7 mouse cellular contexts compared by ENCODE assay signal in the genomic region with DNA sequence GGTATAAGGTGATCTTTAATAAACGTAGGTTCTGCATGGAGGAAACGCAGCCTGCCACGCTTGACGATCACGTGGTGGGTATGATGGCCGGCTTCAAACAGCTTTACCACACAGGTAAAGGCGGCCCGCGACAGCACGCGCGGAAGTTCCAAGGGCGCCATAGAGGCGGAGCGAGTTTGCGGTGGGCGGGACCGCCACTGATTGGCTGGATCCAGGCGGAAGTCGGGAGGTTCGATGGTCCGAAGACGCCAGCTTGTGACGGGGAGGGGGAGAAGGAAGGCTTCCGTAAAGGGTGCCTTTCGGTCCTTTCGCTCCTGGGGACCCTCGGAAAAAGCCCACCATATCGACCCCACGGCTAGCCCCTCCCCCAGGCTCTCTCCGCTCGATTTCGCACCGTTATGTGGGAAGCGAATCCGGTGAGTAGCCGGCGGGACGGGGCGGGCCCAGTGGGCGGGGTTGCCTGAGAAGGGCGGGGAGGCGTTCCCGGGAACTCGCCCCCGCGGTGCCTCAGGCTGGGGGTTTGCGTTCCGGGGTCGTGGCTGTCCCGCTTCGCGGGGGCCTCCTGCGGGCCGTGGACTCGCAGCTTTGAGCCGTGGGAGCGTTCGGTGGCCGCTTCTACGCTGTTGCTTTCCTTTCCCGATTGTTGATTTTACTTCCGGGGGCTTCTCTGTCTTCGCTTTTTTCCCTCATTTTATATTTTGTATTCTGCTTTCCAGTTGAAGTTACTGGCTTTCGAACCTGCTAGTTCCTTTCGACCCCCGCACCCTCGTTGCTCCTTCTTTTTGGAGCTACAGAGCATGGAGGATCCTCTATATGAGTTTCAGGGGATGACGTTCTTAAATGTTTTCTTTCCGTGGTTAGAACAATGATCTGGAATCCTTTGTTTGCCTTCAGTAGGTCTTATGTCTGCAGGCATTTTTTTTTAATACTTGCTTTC. TPM values are rescaled to one million over a fixed set of nuclear protein-coding genes. Genes with fewer than 3 reads are reported as not detected.
A peak's percentile ranks its signal among the peaks of the same experiment; 100 is the strongest.
DNase-seq lines count a peak whose midpoint lies in the region; ATAC-seq and TF ChIP-seq lines count a peak whose summit lies in the region.

No protein-coding gene starts in this region.

- peaks cover 8% of the 10 kb centered on the region; the same call in 1 of the 2 replicates for H3K4me1 ChIP-seq in embryonic facial prominence, embryonic 12.5 days
- peaks cover 5% of the 10 kb centered on the region; the same call in 1 of the 2 replicates for H3K4me1 ChIP-seq in kidney, adult 2 months (ENCODE audit: control insufficient read depth, insufficient read depth, low read length)
- peaks cover 6% of the 10 kb centered on the region for H3K4me1 ChIP-seq in limb, embryonic 12.5 days (replicated peaks)
- peaks cover 30% of the 10 kb centered on the region for H3K4me1 ChIP-seq in midbrain, embryonic 15.5 days
- no peaks in the 10 kb centered on the region; the same call in 1 of the 2 replicates for H3K4me1 ChIP-seq in spleen, adult 2 months (ENCODE audit: control insufficient read depth, insufficient read depth, insufficient read length)

- H3K9me3 ChIP-seq in embryonic facial prominence, embryonic 12.5 days, result no peaks in the 10 kb centered on the region
- no peaks in the 10 kb centered on the region for H3K9me3 ChIP-seq in limb, embryonic 12.5 days
- H3K9me3 ChIP-seq in midbrain, embryonic 15.5 days, result no peaks in the 10 kb centered on the region

- peak overlapping the region; percentile 65 for H3K9ac ChIP-seq in embryonic facial prominence, embryonic 12.5 days
- peak overlapping the region; percentile 77 for H3K9ac ChIP-seq in limb, embryonic 12.5 days (replicated peaks)
- peak overlapping the region; percentile 60 for H3K9ac ChIP-seq in midbrain, embryonic 15.5 days

- peak; percentile 93 for DNase-seq in adrenal gland, postnatal 25 days
- peak; percentile 95 to 97 for DNase-seq in heart, adult 18-20 months
- peak; percentile 96 for DNase-seq in kidney, adult 2 months
- peak; percentile 87 to 94 for DNase-seq in spleen, adult 2 months (ENCODE audit: low read depth in 1 of 2, low spot score in 2 of 2)

- no peaks in the 10 kb centered on the region for H3K36me3 ChIP-seq in embryonic facial prominence, embryonic 12.5 days
- H3K36me3 ChIP-seq in kidney, adult 2 months (ENCODE audit: control insufficient read depth, insufficient read depth, low read length), result no peaks in the 10 kb centered on the region
- no peaks in the 10 kb centered on the region for H3K36me3 ChIP-seq in limb, embryonic 12.5 days
- H3K36me3 ChIP-seq in midbrain, embryonic 15.5 days (replicated peaks), result no peaks in the 10 kb centered on the region
- no peaks in the 10 kb centered on the region for H3K36me3 ChIP-seq in spleen, adult 2 months (ENCODE audit: control insufficient read depth, insufficient read depth, low read length)

- under 1% methylated on average over 70 of the region's 70 CpGs for WGBS in embryonic facial prominence, embryonic 12.5 days
- under 1% methylated on average over 70 of the region's 70 CpGs for WGBS in kidney, adult 2 months
- WGBS in limb, embryonic 12.5 days, result under 1% methylated on average over 70 of the region's 70 CpGs
- WGBS in midbrain, embryonic 15.5 days, result under 1% methylated on average over 65 of the region's 70 CpGs
- under 1% methylated on average over 70 of the region's 70 CpGs for WGBS in spleen, adult 2 months

- H3K27me3 ChIP-seq in embryonic facial prominence, embryonic 12.5 days, result 0 out of 2 replicates have a peak, but pooled peaks cover 2% of the 10 kb centered on the region
- H3K27me3 ChIP-seq in kidney, adult 2 months (replicated peaks; ENCODE audit: control insufficient read depth, insufficient read depth, low read length), result no peaks in the 10 kb centered on the region
- H3K27me3 ChIP-seq in limb, embryonic 12.5 days, result peaks cover 11% of the 10 kb centered on the region; the same call in 1 of the 2 replicates
- no peaks in the 10 kb centered on the region for H3K27me3 ChIP-seq in midbrain, embryonic 15.5 days (replicated peaks)
- H3K27me3 ChIP-seq in spleen, adult 2 months (ENCODE audit: control insufficient read depth, insufficient read depth, low read length), result no peaks in the 10 kb centered on the region

- TF ChIP-seq POLR2A in kidney, adult 2 months (IDR thresholded peaks at IDR 0.05; ENCODE audit: low read depth, low read length), result peak; percentile 46
- peak; percentile 36 for TF ChIP-seq POLR2A in spleen, adult 2 months (IDR thresholded peaks at IDR 0.05; ENCODE audit: low read depth, low read length)

- TF ChIP-seq CTCF in kidney, adult 2 months (conservative IDR thresholded peaks at IDR 0.05; ENCODE audit: insufficient read depth, insufficient read length, low read depth, low read length), result no peak
- no peak for TF ChIP-seq CTCF in spleen, adult 2 months (IDR thresholded peaks at IDR 0.05; ENCODE audit: extremely low read depth, insufficient read depth, insufficient read length, insufficient replicate concordance)

- peak overlapping the region; percentile 60 for H3K4me3 ChIP-seq in embryonic facial prominence, embryonic 12.5 days
- peak overlapping the region; percentile 96 for H3K4me3 ChIP-seq in kidney, adult 2 months (ENCODE audit: insufficient read depth, low read depth, low read length)
- H3K4me3 ChIP-seq in limb, embryonic 12.5 days (replicated peaks), result peak overlapping the region; percentile 71
- H3K4me3 ChIP-seq in midbrain, embryonic 15.5 days, result peak overlapping the region; percentile 63
- H3K4me3 ChIP-seq in spleen, adult 2 months (ENCODE audit: extremely low read depth, insufficient read depth, insufficient read length), result peak overlapping the region; percentile 88

- peak overlapping the region; percentile 91 for H3K27ac ChIP-seq in embryonic facial prominence, embryonic 12.5 days
- peak overlapping the region; percentile 86 for H3K27ac ChIP-seq in kidney, adult 2 months (ENCODE audit: insufficient read depth, low read depth, low read length)
- peak overlapping the region; percentile 94 for H3K27ac ChIP-seq in limb, embryonic 12.5 days
- peak overlapping the region; percentile 94 for H3K27ac ChIP-seq in midbrain, embryonic 15.5 days
- peak overlapping the region; percentile 96 for H3K27ac ChIP-seq in spleen, adult 2 months (ENCODE audit: insufficient read depth, low read length)

- peak; percentile 94 for ATAC-seq in embryonic facial prominence, embryonic 12.5 days (ENCODE audit: insufficient number of reproducible peaks, insufficient read depth, low FRiP score, low TSS enrichment)
- peak; percentile 93 for ATAC-seq in limb, embryonic 12.5 days (ENCODE audit: insufficient number of reproducible peaks, insufficient read depth, low FRiP score, low TSS enrichment, low read depth)
- ATAC-seq in midbrain, embryonic 15.5 days (replicated peaks), result peak; percentile 97

- H3K4me2 ChIP-seq in embryonic facial prominence, embryonic 12.5 days (replicated peaks), result peak overlapping the region; percentile 51
- peak overlapping the region; percentile 64 for H3K4me2 ChIP-seq in limb, embryonic 12.5 days
- peak overlapping the region; percentile 52 for H3K4me2 ChIP-seq in midbrain, embryonic 15.5 days

RNA-seq across cellular contexts. Expression of a gene that starts 7.0 kb away (rescaled TPM):
- 18.8 and 28.1 TPM in 2 replicates for total RNA-seq in adrenal gland, postnatal 25 days (2021)
- polyA plus RNA-seq in embryonic facial prominence, embryonic 12.5 days (2016; fragmentation: Nextera tagmentation; extraction: Ambion mirVana), result 38.2 and 39.9 TPM in 2 replicates
- total RNA-seq in heart, adult 18-20 months (2021), result 1 to 10 TPM; 8.7 to 9.7 TPM
- polyA plus RNA-seq in kidney, adult 2 months (2012; rRNA removed), result 6.0 and 6.8 TPM in 2 replicates
- 33.9 and 35.9 TPM in 2 replicates for polyA plus RNA-seq in limb, embryonic 12.5 days (2016; fragmentation: Nextera tagmentation; extraction: Ambion mirVana)
- 90.4 and 95.6 TPM in 2 replicates for polyA plus RNA-seq in midbrain, embryonic 15.5 days (2015; fragmentation: Nextera tagmentation; extraction: Ambion mirVana)
- 11.7 and 13.2 TPM in 2 replicates for polyA plus RNA-seq in spleen, adult 2 months (2012; rRNA removed)

Comparison
In these comparisons a context has a peak if more than half of its experiments do, and no peak if none do; other contexts are left out.
1. Peak in every context shown above with its lines: DNase-seq, ATAC-seq, H3K4me3 ChIP-seq and H3K27ac ChIP-seq.